Mouse (Mus musculus): Measurements from ENCODE around the gene Abi3.

DNA sequence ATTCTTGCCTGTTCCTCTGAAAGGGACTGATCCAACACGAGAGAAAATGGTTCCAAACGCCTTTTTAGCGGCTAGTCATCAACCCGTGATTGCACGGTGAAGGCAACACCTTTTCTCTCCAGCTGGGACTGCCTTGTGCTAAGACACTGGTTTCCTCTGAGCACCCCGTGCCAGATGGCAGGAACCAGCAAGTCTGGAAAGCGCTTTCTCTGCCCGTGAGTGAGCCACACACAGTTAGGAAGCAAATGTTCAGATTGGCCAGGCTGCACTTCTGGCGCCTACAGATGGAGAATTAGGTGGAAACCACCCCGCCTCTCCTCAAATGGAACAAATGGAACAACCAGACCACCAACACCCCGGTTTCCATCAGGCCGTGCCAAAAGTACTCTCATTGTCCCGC is 50.5 kb downstream of the Abi3 start:
- TF ChIP-seq CTCF (IDR thresholded peaks at IDR 0.05; ENCODE audit: low read depth, low read length), result no peak
- TF ChIP-seq POLR2A (IDR thresholded peaks at IDR 0.05; ENCODE audit: insufficient read depth, low read length), result no peak
- TF ChIP-seq EP300 (IDR thresholded peaks at IDR 0.05; ENCODE audit: insufficient read depth, low read depth, low read length), result no peak

All from ES-Bruce4 (cell line).